Mouse (Mus musculus): ENCODE measurements at regions not wholly inside any gene's neighbourhood (a gene's known extent, or its start where the extent isn't known, plus 50 kb on each side); places are given as distances from the start of the nearest gene placed in this dataset.
A peak's percentile ranks its signal among the peaks of the same experiment; 100 is the strongest.

DNA sequence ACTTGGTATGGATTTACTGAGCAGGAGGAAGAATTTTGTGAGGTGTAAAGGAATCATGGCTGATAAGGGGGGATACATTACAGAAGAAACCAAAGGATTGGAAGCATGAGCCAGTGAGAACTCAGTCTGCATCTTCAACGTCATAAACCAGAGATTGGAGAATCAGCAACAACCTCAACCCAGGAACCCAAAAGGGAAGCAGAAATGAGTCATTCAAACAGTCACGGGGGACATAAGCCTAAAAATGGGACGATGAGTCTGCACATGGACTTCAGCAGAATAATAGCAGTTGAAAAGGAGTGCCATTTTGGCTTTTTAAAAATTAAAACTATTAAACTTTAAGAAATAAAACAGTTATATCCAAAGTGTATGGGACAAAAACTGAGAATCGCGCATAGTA lies 603.8 kb upstream of the Adgrl3 start:
- TF ChIP-seq JUND (conservative IDR thresholded peaks at IDR 0.05; ENCODE audit: low read depth, low read length) (0 out of 2 replicates have a peak, but pooled peaks have one; percentile 12), ZC3H11A (IDR thresholded peaks at IDR 0.05; ENCODE audit: low read depth, low read length) (no peak)
- H3K27ac ChIP-seq (ENCODE audit: insufficient read depth, low read depth): no peak overlapping the region
- H3K4me3 ChIP-seq (replicated peaks in 1 of 3; ENCODE audit: low read depth in 2 of 3, low read length in 2 of 3, poor library complexity in 1 of 3): no peak overlapping the region
- in situ Hi-C loops (cut with MboI; ENCODE audit: low pct_ligation_motif_present, low pct_unique_long_range_greater_than_20kb, low sequenced_read_pairs): no loop called here
- H3K36me3 ChIP-seq (replicated peaks in 1 of 2; ENCODE audit: control insufficient read depth in 1 of 2, insufficient read depth in 1 of 2, low read length in 1 of 2): no peaks in the 10 kb centered on the region
- DNase-seq (ENCODE audit: extremely low read depth): peak; percentile 66
- no peaks in the 10 kb centered on the region for H3K79me2 ChIP-seq (replicated peaks; ENCODE audit: control insufficient read depth, extremely low read depth, insufficient read depth, poor library complexity, severe bottlenecking)
- H3K9ac ChIP-seq (ENCODE audit: insufficient read depth, low read depth): no peak overlapping the region
- H3K27me3 ChIP-seq (replicated peaks): no peaks in the 10 kb centered on the region
- H3K9me3 ChIP-seq (replicated peaks; ENCODE audit: low read length): no peaks in the 10 kb centered on the region
- no peak overlapping the region for H3K4me2 ChIP-seq (ENCODE audit: insufficient read depth, low read depth, poor library complexity, severe bottlenecking)
- peaks cover 0 to 10% of the 10 kb centered on the region in 2 experiments; a peak in 2 of 4 replicates for H3K4me1 ChIP-seq (ENCODE audit: control insufficient read depth in 1 of 2, insufficient read depth in 2 of 2)
- dilution Hi-C loops (cut with MboI; ENCODE audit: extremely low pct_ligation_motif_present, extremely low pct_unique_long_range_greater_than_20kb, low sequenced_read_pairs): no loop called here
